Mouse (Mus musculus) embryonic facial prominence, embryonic 15.5 days (tissue): Measurements from ENCODE around the gene Nova2. TPM values are rescaled to one million over a fixed set of nuclear protein-coding genes. Genes with fewer than 3 reads are reported as not detected.

Source experiments
- ATAC-seq: fragments of 200-750 bp; cut with Nextera tagmentation; 2 replicates; pipeline ENCODE4 v1.8.0; 2017; ENCODE audit warnings: low read depth, moderate TSS enrichment; ENCODE audit not compliant: insufficient number of reproducible peaks, low FRiP score, low TSS enrichment
- H3K27ac ChIP-seq: fragments of 300-500 bp; sonication (generic); replicated peaks from 2 replicates; pipeline ENCODE4 v1.5.1; 2015; ENCODE audit warnings: mild to moderate bottlenecking, inconsistent platforms
- H3K27me3 ChIP-seq: fragments of 300-500 bp; sonication (generic); 2 replicates; pipeline ENCODE4 v1.6.1; 2015; ENCODE audit warnings: inconsistent platforms
- H3K36me3 ChIP-seq: fragments of 300-500 bp; sonication (generic); 2 replicates; pipeline ENCODE4 v1.6.1; 2015; ENCODE audit warnings: mild to moderate bottlenecking, inconsistent platforms
- H3K4me1 ChIP-seq: fragments of 300-500 bp; sonication (generic); 2 replicates; pipeline ENCODE4 v1.6.1; 2015; ENCODE audit warnings: inconsistent platforms
- H3K4me2 ChIP-seq: fragments of 300-500 bp; sonication (generic); replicated peaks from 2 replicates; pipeline ENCODE4 v1.6.1; 2015; ENCODE audit warnings: mild to moderate bottlenecking, inconsistent platforms
- H3K4me3 ChIP-seq: fragments of 300-500 bp; sonication (generic); replicated peaks from 2 replicates; pipeline ENCODE4 v1.5.1; 2015; ENCODE audit warnings: mild to moderate bottlenecking, inconsistent platforms
- H3K9ac ChIP-seq: fragments of 300-500 bp; sonication (generic); 2 replicates; pipeline ENCODE4 v1.6.1; 2015; ENCODE audit warnings: inconsistent platforms
- H3K9me3 ChIP-seq: fragments of 300-500 bp; sonication (generic); replicated peaks from 2 replicates; pipeline ENCODE4 v1.6.1; 2016; ENCODE audit warnings: inconsistent platforms
- WGBS: fragments of 180-500 bp; shearing (Covaris S2); methylation state at CpG from one replicate; pipeline ENCODE4 v1.1.7; 2015; 5-methylcytosine and 5-hydroxymethylcytosine counted together
- polyA plus RNA-seq: library from polyadenylated mRNA; unstranded; fragments of >200 nt; fragmentation: Nextera tagmentation; extraction: Ambion mirVana; gene quantifications from 2 replicates; pipeline ENCODE4 v1.2.1, GENCODE M21; 2015

Gene Nova2
- 0.56 and 0.60 TPM in 2 replicates for polyA plus RNA-seq

- Histone ChIP-seq H3K27ac (no peak within 1 kb of the TSS), H3K9me3 (no peaks in the 10 kb centered on the region), H3K27me3 (peaks cover 54% of the 10 kb centered on the region), H3K4me1 (peaks cover 18% of the 10 kb centered on the region), H3K36me3 (no peaks in the 10 kb centered on the region), H3K9ac (peak within 1 kb of the TSS; percentile 39), H3K4me3 (peak within 1 kb of the TSS; percentile 47), H3K4me2 (peak within 1 kb of the TSS; percentile 94)
- ATAC-seq, result peak; percentile 82
- under 1% methylated on average over 30 of the region's 45 CpGs for WGBS
Measured at GRCm38 (mm10) chr7:18925162-18925938, at the start of gene Nova2. Gene Nova2 (plus strand): TSS chr7:18925888.

DNA sequence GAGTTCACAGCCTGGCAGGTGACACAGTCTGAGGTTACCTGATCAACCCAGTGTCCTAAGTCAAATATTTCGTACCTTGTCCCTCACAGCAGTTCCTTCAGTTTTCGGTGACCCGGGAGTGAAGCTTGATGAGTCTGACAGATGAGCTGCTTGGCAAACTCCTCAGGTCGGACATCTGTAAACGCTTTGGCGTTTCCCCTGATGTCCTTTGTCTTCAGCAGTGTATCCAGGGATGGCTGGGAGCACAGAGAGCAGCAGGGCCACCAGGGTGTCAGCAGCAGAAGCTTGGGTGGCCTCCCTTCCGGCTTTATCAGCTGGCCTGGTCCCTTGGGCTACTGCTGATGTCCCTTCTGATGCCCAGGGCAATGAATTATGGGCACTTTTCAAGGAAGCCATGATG is 47.0 kb upstream of the Nova2 start:
- no peak overlapping the region for H3K9ac ChIP-seq
- 59% methylated on average over 7 of the region's 7 CpGs for WGBS
- no peak overlapping the region for H3K4me3 ChIP-seq
- no peaks in the 10 kb centered on the region for H3K4me1 ChIP-seq
- H3K27me3 ChIP-seq, result no peaks in the 10 kb centered on the region
- H3K36me3 ChIP-seq, result no peaks in the 10 kb centered on the region
- H3K4me2 ChIP-seq, result no peak overlapping the region
- no peaks in the 10 kb centered on the region for H3K9me3 ChIP-seq
- no peak overlapping the region for H3K27ac ChIP-seq
- no peak for ATAC-seq

GRCm38 (mm10) chr7:18883991-18884744 is 41.5 kb upstream of the Nova2 start:
- no peaks in the 10 kb centered on the region for H3K36me3 ChIP-seq
- no peaks in the 10 kb centered on the region for H3K4me1 ChIP-seq
- no peak overlapping the region for H3K27ac ChIP-seq
- 0 out of 2 replicates have a peak, but pooled peaks have one; percentile 8 for ATAC-seq
- H3K9me3 ChIP-seq, result no peaks in the 10 kb centered on the region
- no peak overlapping the region for H3K4me2 ChIP-seq
- 55% methylated on average over 9 of the region's 9 CpGs for whole genome bisulfite sequencing
- no peaks in the 10 kb centered on the region for H3K27me3 ChIP-seq
- H3K9ac ChIP-seq, result no peak overlapping the region
- H3K4me3 ChIP-seq, result no peak overlapping the region

DNA sequence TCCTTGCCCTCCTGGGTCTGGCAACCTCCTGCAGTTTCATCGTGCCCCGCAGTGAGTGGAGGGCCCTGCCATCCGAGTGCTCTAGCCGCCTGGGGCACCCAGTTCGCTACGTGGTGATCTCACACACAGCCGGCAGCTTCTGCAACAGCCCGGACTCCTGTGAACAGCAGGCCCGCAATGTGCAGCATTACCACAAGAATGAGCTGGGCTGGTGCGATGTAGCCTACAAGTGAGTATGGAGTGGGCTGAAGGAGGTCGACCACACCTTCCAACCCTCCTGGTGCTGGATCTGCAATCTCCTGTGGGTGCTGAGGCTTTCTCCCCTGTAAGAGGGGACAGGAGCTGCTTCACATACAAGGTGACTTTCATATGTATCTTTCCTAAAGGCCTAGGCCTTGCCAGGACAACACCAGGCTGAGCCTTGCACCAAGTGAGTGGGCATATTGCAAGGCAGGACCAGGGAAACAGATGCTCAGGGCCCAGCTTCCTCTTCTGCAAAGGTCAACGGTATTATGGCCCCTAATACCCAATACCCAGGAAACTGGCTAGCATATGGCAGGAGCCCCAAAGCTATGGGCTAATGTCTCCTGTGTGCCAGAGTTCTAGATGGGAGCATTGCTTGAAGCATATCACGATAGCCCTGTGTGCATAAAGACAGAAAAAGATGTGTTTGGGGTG is 40.8 kb upstream of the Nova2 start:
- Histone ChIP-seq H3K27ac (no peak overlapping the region), H3K9me3 (no peaks in the 10 kb centered on the region), H3K4me1 (no peaks in the 10 kb centered on the region), H3K36me3 (0 out of 2 replicates have a peak, but pooled peaks cover 4% of the 10 kb centered on the region), H3K4me3 (no peak overlapping the region), H3K9ac (no peak overlapping the region), H3K4me2 (no peak overlapping the region), H3K27me3 (no peaks in the 10 kb centered on the region)
- no peak for ATAC-seq
- WGBS, result 60% methylated on average over 13 of the region's 13 CpGs

- no peak overlapping the region for H3K9ac ChIP-seq
- H3K9me3 ChIP-seq, result no peaks in the 10 kb centered on the region
- no peak for ATAC-seq
- H3K27ac ChIP-seq, result no peak overlapping the region
- H3K4me2 ChIP-seq, result no peak overlapping the region
- H3K36me3 ChIP-seq, result 0 out of 2 replicates have a peak, but pooled peaks cover 4% of the 10 kb centered on the region
- H3K4me1 ChIP-seq, result no peaks in the 10 kb centered on the region
- no peaks in the 10 kb centered on the region for H3K27me3 ChIP-seq
- WGBS, result 95% methylated on average over 1 of the region's 1 CpGs
- H3K4me3 ChIP-seq, result no peak overlapping the region
Measured at GRCm38 (mm10) chr7:18886963-18887362, 38.7 kb upstream of the Nova2 start.

DNA sequence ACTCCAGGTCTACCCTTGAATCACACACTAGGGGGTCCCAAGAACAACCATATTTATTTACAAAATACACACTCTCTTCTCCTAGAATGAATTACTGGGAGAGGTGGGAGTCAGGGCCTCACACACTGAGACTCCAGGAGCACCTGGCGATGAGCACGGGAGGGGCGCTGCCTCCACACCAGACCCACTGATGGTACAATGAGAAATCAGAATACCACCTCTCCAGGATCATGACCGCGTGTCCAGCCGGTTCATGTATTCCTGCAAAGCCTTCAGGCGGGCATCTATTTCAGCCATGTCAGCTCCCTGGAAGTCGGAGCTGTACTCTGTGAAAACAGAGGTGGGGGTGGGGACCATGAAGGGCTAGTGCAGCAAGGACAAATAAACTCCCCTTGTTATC is 34.8 kb upstream of the Nova2 start:
- H3K9me3 ChIP-seq, result no peaks in the 10 kb centered on the region
- H3K27ac ChIP-seq, result no peak overlapping the region
- no peak for ATAC-seq
- peaks cover 8% of the 10 kb centered on the region for H3K27me3 ChIP-seq
- no peak overlapping the region for H3K9ac ChIP-seq
- H3K4me2 ChIP-seq, result no peak overlapping the region
- peaks cover 23% of the 10 kb centered on the region for H3K4me1 ChIP-seq
- H3K36me3 ChIP-seq, result 0 out of 2 replicates have a peak, but pooled peaks cover 4% of the 10 kb centered on the region
- WGBS, result 96% methylated on average over 8 of the region's 8 CpGs
- no peak overlapping the region for H3K4me3 ChIP-seq

DNA sequence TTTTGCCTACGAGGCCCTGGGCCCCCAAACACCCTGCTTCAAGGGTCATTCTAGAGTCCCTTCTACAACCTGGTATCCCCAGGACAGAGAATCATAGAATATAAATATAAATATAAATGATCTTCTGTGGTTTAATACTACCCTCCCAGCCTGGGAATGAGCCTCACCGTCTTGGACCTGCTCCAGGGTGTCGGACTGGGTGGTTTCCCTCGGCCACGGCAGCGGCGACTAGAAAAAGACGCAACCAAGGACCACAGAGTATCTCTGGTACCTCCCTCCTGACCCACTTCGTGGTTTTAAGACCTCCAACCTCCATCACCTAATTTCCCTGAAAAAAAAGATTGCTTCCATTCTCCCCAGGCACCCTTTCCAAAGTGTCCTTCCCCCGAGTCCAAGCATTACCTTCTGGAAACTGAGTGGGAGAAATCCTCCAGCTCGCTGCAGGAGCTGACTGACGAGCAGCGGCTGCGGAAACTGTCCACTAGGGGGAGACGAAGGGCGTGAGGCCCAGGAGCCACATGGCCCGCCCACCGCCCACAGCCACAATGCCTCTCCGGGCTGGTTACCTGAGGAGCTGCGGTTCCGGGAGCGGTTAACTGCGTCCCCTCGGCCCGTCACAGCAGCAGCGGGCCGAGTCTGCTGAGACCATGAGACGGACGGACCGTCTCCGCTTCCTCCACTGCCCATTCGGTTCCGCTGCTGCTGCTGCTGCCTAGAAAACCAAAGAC is 33.7 kb upstream of the Nova2 start:
- peak; percentile 45; the same call in 1 of the 2 replicates for ATAC-seq

GRCm38 (mm10) chr7:18893009-18893408 is 32.7 kb upstream of the Nova2 start:
- H3K9ac ChIP-seq, result no peak overlapping the region
- H3K4me2 ChIP-seq, result peak overlapping the region; percentile 89
- H3K27me3 ChIP-seq, result peaks cover 8% of the 10 kb centered on the region
- peak overlapping the region; percentile 45 for H3K4me3 ChIP-seq
- ATAC-seq, result no peak
- H3K27ac ChIP-seq, result no peak overlapping the region
- H3K9me3 ChIP-seq, result no peaks in the 10 kb centered on the region
- WGBS, result 28% methylated on average over 27 of the region's 27 CpGs
- peaks cover 23% of the 10 kb centered on the region for H3K4me1 ChIP-seq
- peaks cover 8% of the 10 kb centered on the region; the same call in 1 of the 2 replicates for H3K36me3 ChIP-seq

More for the DNA sequence above, 33.7 kb upstream of the Nova2 start:
- Histone ChIP-seq H3K4me1 (peaks cover 23% of the 10 kb centered on the region), H3K27ac (no peak overlapping the region), H3K9ac (peak overlapping the region; percentile 42; the same call in 1 of the 2 replicates), H3K36me3 (0 out of 2 replicates have a peak, but pooled peaks cover 4% of the 10 kb centered on the region), H3K27me3 (peaks cover 8% of the 10 kb centered on the region), H3K4me3 (peak overlapping the region; percentile 45), H3K9me3 (no peaks in the 10 kb centered on the region), H3K4me2 (peak overlapping the region; percentile 89)
- 18% methylated on average over 33 of the region's 33 CpGs for WGBS

- peaks cover 23% of the 10 kb centered on the region for H3K4me1 ChIP-seq
- WGBS, result 2% methylated on average over 41 of the region's 41 CpGs
- peak overlapping the region; percentile 45 for H3K4me3 ChIP-seq
- peaks cover 11% of the 10 kb centered on the region; the same call in 1 of the 2 replicates for H3K36me3 ChIP-seq
- peaks cover 8% of the 10 kb centered on the region for H3K27me3 ChIP-seq
- H3K27ac ChIP-seq, result no peak overlapping the region
- H3K9me3 ChIP-seq, result no peaks in the 10 kb centered on the region
- peak; percentile 36 for ATAC-seq
- peak overlapping the region; percentile 47 for H3K9ac ChIP-seq
- H3K4me2 ChIP-seq, result peak overlapping the region; percentile 89
Measured at GRCm38 (mm10) chr7:18893651-18894430, 31.8 kb upstream of the Nova2 start.

DNA sequence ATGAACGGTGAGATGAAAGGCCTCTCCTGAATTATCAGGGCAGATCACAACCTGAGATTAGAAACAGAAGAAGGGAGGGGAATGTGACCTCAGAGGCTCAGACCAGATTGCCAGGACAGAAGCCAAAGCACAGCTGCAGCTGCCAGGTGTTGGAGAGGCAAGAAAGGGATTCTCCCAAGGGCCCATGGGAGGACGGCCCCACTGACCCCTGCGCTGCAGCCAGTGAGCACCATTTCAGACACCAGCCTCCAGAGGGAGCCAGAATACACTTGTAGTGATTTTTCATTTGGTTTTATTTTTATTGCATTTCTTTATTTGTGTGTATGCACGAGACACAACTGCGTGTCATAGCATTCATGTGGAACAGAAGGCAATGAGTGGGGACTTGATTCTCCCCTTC is 29.2 kb upstream of the Nova2 start:
- no peaks in the 10 kb centered on the region for H3K9me3 ChIP-seq
- no peak for ATAC-seq

More for the DNA sequence above, 29.2 kb upstream of the Nova2 start:
- Histone ChIP-seq H3K4me3 (no peak overlapping the region), H3K27ac (no peak overlapping the region), H3K27me3 (peaks cover 8% of the 10 kb centered on the region), H3K4me1 (peaks cover 23% of the 10 kb centered on the region), H3K9ac (no peak overlapping the region), H3K4me2 (no peak overlapping the region), H3K36me3 (peaks cover 28% of the 10 kb centered on the region)
- 33% methylated on average over 5 of the region's 5 CpGs for WGBS
